Mouse (Mus musculus): ENCODE measurements around the gene Arfip1. TPM values are rescaled to one million over a fixed set of nuclear protein-coding genes. Genes with fewer than 3 reads are reported as not detected.
A peak's percentile ranks its signal among the peaks of the same experiment; 100 is the strongest.
"Not testable (repeated sequence)": the region's sequence is repeated elsewhere in the genome, so short reads cannot be mapped to it uniquely, and the experiment has no call there.

Arfip1 gene
- polyA plus RNA-seq, 1 experiment from 2014 or later, result 49.0 TPM

GRCm38 (mm10) chr3:84582913-84583276 is 470 bp upstream of the Arfip1 start:
- Histone ChIP-seq H3K9ac (ENCODE audit: low read depth, low read length) (peak overlapping the region; percentile 82), H3K4me3 (ENCODE audit: low read length) (peak overlapping the region; percentile 82), H3K27me3 (replicated peaks; ENCODE audit: control insufficient read depth, insufficient read depth, low read length) (no peaks in the 10 kb centered on the region), H3K4me1 (ENCODE audit: control insufficient read depth, insufficient read depth, low read length) (peaks cover 13% of the 10 kb centered on the region), H3K4me2 (ENCODE audit: low read depth, low read length) (peak overlapping the region; percentile 83), H3K9me3 (ENCODE audit: control insufficient read depth, low read length) (no peaks in the 10 kb centered on the region), H3K36me3 (ENCODE audit: control insufficient read depth, insufficient read depth, low read length) (no peaks in the 10 kb centered on the region), H3K27ac (ENCODE audit: low read length) (peak overlapping the region; percentile 96)
- WGBS, result under 1% methylated on average over 27 of the region's 27 CpGs
- ATAC-seq, result no peak; the same call in 1 of the 2 replicates

- Histone ChIP-seq H3K36me3 (ENCODE audit: control insufficient read depth, insufficient read depth, low read length) (no peaks in the 10 kb centered on the region), H3K9ac (ENCODE audit: low read depth, low read length) (peak overlapping the region; percentile 82), H3K9me3 (ENCODE audit: control insufficient read depth, low read length) (no peaks in the 10 kb centered on the region), H3K4me3 (ENCODE audit: low read length) (peak overlapping the region; percentile 82), H3K27me3 (replicated peaks; ENCODE audit: control insufficient read depth, insufficient read depth, low read length) (no peaks in the 10 kb centered on the region), H3K27ac (ENCODE audit: low read length) (peak overlapping the region; percentile 96), H3K4me2 (ENCODE audit: low read depth, low read length) (peak overlapping the region; percentile 83), H3K4me1 (ENCODE audit: control insufficient read depth, insufficient read depth, low read length) (peaks cover 13% of the 10 kb centered on the region)
- no peak for ATAC-seq
- WGBS, result 0% methylated on average over 4 of the region's 4 CpGs
Measured at GRCm38 (mm10) chr3:84581696-84582022, 766 bp downstream of the Arfip1 start.

- ATAC-seq, result no peak
- peaks cover 16% of the 10 kb centered on the region for H3K4me1 ChIP-seq (ENCODE audit: control insufficient read depth, insufficient read depth, low read length)
- peak overlapping the region; percentile 41; the same call in 1 of the 2 replicates for H3K9ac ChIP-seq (ENCODE audit: low read depth, low read length)
- peak overlapping the region; percentile 19 for H3K4me3 ChIP-seq (ENCODE audit: low read length)
- H3K36me3 ChIP-seq (ENCODE audit: control insufficient read depth, insufficient read depth, low read length), result no peaks in the 10 kb centered on the region
- WGBS, result 31% methylated on average over 4 of the region's 4 CpGs
- peak overlapping the region; percentile 83 for H3K4me2 ChIP-seq (ENCODE audit: low read depth, low read length)
- H3K9me3 ChIP-seq (ENCODE audit: control insufficient read depth, low read length), result no peaks in the 10 kb centered on the region
- no peak overlapping the region for H3K27ac ChIP-seq (ENCODE audit: low read length)
- H3K27me3 ChIP-seq (replicated peaks; ENCODE audit: control insufficient read depth, insufficient read depth, low read length), result no peaks in the 10 kb centered on the region
Measured at GRCm38 (mm10) chr3:84580716-84581115, 1.7 kb downstream of the Arfip1 start.

GRCm38 (mm10) chr3:84570501-84570900 is 11.9 kb downstream of the Arfip1 start:
- no peaks in the 10 kb centered on the region for H3K4me1 ChIP-seq (ENCODE audit: control insufficient read depth, insufficient read depth, low read length)
- H3K4me3 ChIP-seq (ENCODE audit: low read length), result no peak overlapping the region
- no peak overlapping the region for H3K9ac ChIP-seq (ENCODE audit: low read depth, low read length)
- ATAC-seq, result no peak
- H3K36me3 ChIP-seq (ENCODE audit: control insufficient read depth, insufficient read depth, low read length), result no peaks in the 10 kb centered on the region
- H3K9me3 ChIP-seq (ENCODE audit: control insufficient read depth, low read length), result no peaks in the 10 kb centered on the region
- 80% methylated on average over 3 of the region's 3 CpGs for WGBS
- no peak overlapping the region for H3K4me2 ChIP-seq (ENCODE audit: low read depth, low read length)
- no peak overlapping the region for H3K27ac ChIP-seq (ENCODE audit: low read length)
- H3K27me3 ChIP-seq (replicated peaks; ENCODE audit: control insufficient read depth, insufficient read depth, low read length), result no peaks in the 10 kb centered on the region

GRCm38 (mm10) chr3:84569587-84569986 is 12.8 kb downstream of the Arfip1 start:
- Histone ChIP-seq H3K4me2 (ENCODE audit: low read depth, low read length) (no peak overlapping the region), H3K4me1 (ENCODE audit: control insufficient read depth, insufficient read depth, low read length) (no peaks in the 10 kb centered on the region), H3K9me3 (ENCODE audit: control insufficient read depth, low read length) (no peaks in the 10 kb centered on the region), H3K27me3 (replicated peaks; ENCODE audit: control insufficient read depth, insufficient read depth, low read length) (no peaks in the 10 kb centered on the region), H3K9ac (ENCODE audit: low read depth, low read length) (no peak overlapping the region), H3K36me3 (ENCODE audit: control insufficient read depth, insufficient read depth, low read length) (no peaks in the 10 kb centered on the region), H3K4me3 (ENCODE audit: low read length) (no peak overlapping the region), H3K27ac (ENCODE audit: low read length) (no peak overlapping the region)
- ATAC-seq, result no peak
- 78% methylated on average over 6 of the region's 6 CpGs for WGBS

GRCm38 (mm10) chr3:84568540-84568939 is 13.9 kb downstream of the Arfip1 start:
- no peak overlapping the region for H3K27ac ChIP-seq (ENCODE audit: low read length)
- 94% methylated on average over 6 of the region's 6 CpGs for WGBS
- no peak for ATAC-seq
- no peak overlapping the region for H3K9ac ChIP-seq (ENCODE audit: low read depth, low read length)
- H3K36me3 ChIP-seq (ENCODE audit: control insufficient read depth, insufficient read depth, low read length), result no peaks in the 10 kb centered on the region
- H3K4me3 ChIP-seq (ENCODE audit: low read length), result no peak overlapping the region
- no peak overlapping the region for H3K4me2 ChIP-seq (ENCODE audit: low read depth, low read length)
- no peaks in the 10 kb centered on the region for H3K27me3 ChIP-seq (replicated peaks; ENCODE audit: control insufficient read depth, insufficient read depth, low read length)
- no peaks in the 10 kb centered on the region for H3K4me1 ChIP-seq (ENCODE audit: control insufficient read depth, insufficient read depth, low read length)
- H3K9me3 ChIP-seq (ENCODE audit: control insufficient read depth, low read length), result no peaks in the 10 kb centered on the region

GRCm38 (mm10) chr3:84563415-84563814 is 19.0 kb downstream of the Arfip1 start:
- Histone ChIP-seq H3K4me3 (ENCODE audit: low read length) (no peak overlapping the region), H3K9ac (ENCODE audit: low read depth, low read length) (no peak overlapping the region), H3K4me2 (ENCODE audit: low read depth, low read length) (no peak overlapping the region), H3K9me3 (ENCODE audit: control insufficient read depth, low read length) (no peaks in the 10 kb centered on the region), H3K4me1 (ENCODE audit: control insufficient read depth, insufficient read depth, low read length) (no peaks in the 10 kb centered on the region), H3K27me3 (replicated peaks; ENCODE audit: control insufficient read depth, insufficient read depth, low read length) (no peaks in the 10 kb centered on the region), H3K36me3 (ENCODE audit: control insufficient read depth, insufficient read depth, low read length) (no peaks in the 10 kb centered on the region), H3K27ac (ENCODE audit: low read length) (no peak overlapping the region)
- 88% methylated on average over 4 of the region's 4 CpGs for whole genome bisulfite sequencing
- ATAC-seq, result no peak

- H3K4me1 ChIP-seq (ENCODE audit: control insufficient read depth, insufficient read depth, low read length); H3K9me3 ChIP-seq (ENCODE audit: control insufficient read depth, low read length); H3K27ac ChIP-seq (ENCODE audit: low read length); H3K36me3 ChIP-seq (ENCODE audit: control insufficient read depth, insufficient read depth, low read length); H3K9ac ChIP-seq (ENCODE audit: low read depth, low read length); ATAC-seq; H3K4me3 ChIP-seq (ENCODE audit: low read length); H3K4me2 ChIP-seq (ENCODE audit: low read depth, low read length); H3K27me3 ChIP-seq (replicated peaks; ENCODE audit: control insufficient read depth, insufficient read depth, low read length): not testable (repeated sequence)
- 98% methylated on average over 2 of the region's 2 CpGs for WGBS
Measured at GRCm38 (mm10) chr3:84562911-84563310, 19.5 kb downstream of the Arfip1 start.

GRCm38 (mm10) chr3:84558301-84558700 is 24.1 kb downstream of the Arfip1 start:
- no peak for ATAC-seq
- 97% methylated on average over 3 of the region's 3 CpGs for WGBS
- Histone ChIP-seq H3K36me3 (ENCODE audit: control insufficient read depth, insufficient read depth, low read length) (no peaks in the 10 kb centered on the region), H3K4me2 (ENCODE audit: low read depth, low read length) (no peak overlapping the region), H3K27me3 (replicated peaks; ENCODE audit: control insufficient read depth, insufficient read depth, low read length) (no peaks in the 10 kb centered on the region), H3K4me3 (ENCODE audit: low read length) (no peak overlapping the region), H3K9ac (ENCODE audit: low read depth, low read length) (no peak overlapping the region), H3K9me3 (ENCODE audit: control insufficient read depth, low read length) (no peaks in the 10 kb centered on the region), H3K27ac (ENCODE audit: low read length) (no peak overlapping the region), H3K4me1 (ENCODE audit: control insufficient read depth, insufficient read depth, low read length) (no peaks in the 10 kb centered on the region)

- Histone ChIP-seq H3K27ac (ENCODE audit: low read length) (no peak overlapping the region), H3K4me3 (ENCODE audit: low read length) (no peak overlapping the region), H3K9me3 (ENCODE audit: control insufficient read depth, low read length) (no peaks in the 10 kb centered on the region), H3K4me1 (ENCODE audit: control insufficient read depth, insufficient read depth, low read length) (no peaks in the 10 kb centered on the region), H3K27me3 (replicated peaks; ENCODE audit: control insufficient read depth, insufficient read depth, low read length) (no peaks in the 10 kb centered on the region), H3K36me3 (ENCODE audit: control insufficient read depth, insufficient read depth, low read length) (no peaks in the 10 kb centered on the region), H3K9ac (ENCODE audit: low read depth, low read length) (no peak overlapping the region), H3K4me2 (ENCODE audit: low read depth, low read length) (no peak overlapping the region)
- 89% methylated on average over 3 of the region's 3 CpGs for WGBS
- no peak for ATAC-seq
Measured at GRCm38 (mm10) chr3:84555780-84556179, 26.6 kb downstream of the Arfip1 start.

All from intestine, embryonic 16.5 days (tissue).